Mouse (Mus musculus): ENCODE measurements around the gene Agpat4. TPM values are rescaled to one million over a fixed set of nuclear protein-coding genes. Genes with fewer than 3 reads are reported as not detected.

The Agpat4 gene
- total RNA-seq, 1 experiment, result 45.7 TPM

DNA sequence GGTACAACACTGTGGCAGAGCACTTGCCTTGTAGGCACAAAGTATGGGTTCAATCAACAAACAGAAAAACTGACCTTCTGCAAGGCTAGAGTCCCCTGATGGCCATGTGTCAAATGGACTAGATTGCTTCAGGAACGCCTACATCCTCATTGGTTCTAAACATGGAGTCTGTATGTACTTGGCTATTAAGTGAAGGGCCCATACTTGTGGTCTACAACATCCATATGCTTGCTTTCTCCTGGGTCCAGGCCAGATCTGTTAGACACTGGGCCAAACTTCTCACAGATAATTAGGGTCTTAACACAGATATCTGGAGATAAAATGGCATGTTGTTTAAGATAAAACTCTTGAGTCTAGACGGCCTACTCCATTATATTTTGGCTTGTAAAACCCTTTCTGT lies 61.3 kb downstream of the Agpat4 start:
- peaks cover 7% of the 10 kb centered on the region for H3K36me3 ChIP-seq (ENCODE audit: control insufficient read depth, insufficient read depth, low read length, poor library complexity, severe bottlenecking)
- H3K4me1 ChIP-seq (ENCODE audit: control insufficient read depth in 2 of 2, insufficient read depth in 2 of 2, low read length in 2 of 2, poor library complexity in 1 of 2), result peaks cover 11 to 12% of the 10 kb centered on the region in 2 experiments; a peak in 2 of 4 replicates
- no peak overlapping the region for H3K4me3 ChIP-seq (ENCODE audit: insufficient read depth in 1 of 2, low read depth in 1 of 2, low read length in 2 of 2, poor library complexity in 1 of 2, severe bottlenecking in 1 of 2)
- H3K9me3 ChIP-seq (ENCODE audit: control insufficient read depth, insufficient read depth, low read depth, low read length), result no peaks in the 10 kb centered on the region
- H3K27ac ChIP-seq (ENCODE audit: insufficient read depth, low read depth, low read length, poor library complexity, severe bottlenecking), result no peak overlapping the region
- TF ChIP-seq MAFK (IDR thresholded peaks at IDR 0.05; ENCODE audit: insufficient read depth, low read depth, low read length), result no peak
- no peak for TF ChIP-seq ZNF384 (IDR thresholded peaks at IDR 0.05; ENCODE audit: low read depth, low read length)
- TF ChIP-seq HCFC1 (IDR thresholded peaks at IDR 0.05; ENCODE audit: borderline replicate concordance, insufficient read depth, low read length), result no peak
- TF ChIP-seq CHD2 (IDR thresholded peaks at IDR 0.05; ENCODE audit: low read depth, low read length), result no peak
- TF ChIP-seq ZC3H11A (IDR thresholded peaks at IDR 0.05; ENCODE audit: borderline replicate concordance, low read depth, low read length), result no peak
- no peak overlapping the region for H3K9ac ChIP-seq (ENCODE audit: insufficient read depth, low read depth, low read length, poor library complexity, severe bottlenecking)
- in situ Hi-C loops (cut with MboI; ENCODE audit: low sequenced_read_pairs in 2 of 2, unreplicated experiment in 2 of 2), result no loop called here
- DNase-seq (ENCODE audit: low read depth, low spot score), result no peak

DNA sequence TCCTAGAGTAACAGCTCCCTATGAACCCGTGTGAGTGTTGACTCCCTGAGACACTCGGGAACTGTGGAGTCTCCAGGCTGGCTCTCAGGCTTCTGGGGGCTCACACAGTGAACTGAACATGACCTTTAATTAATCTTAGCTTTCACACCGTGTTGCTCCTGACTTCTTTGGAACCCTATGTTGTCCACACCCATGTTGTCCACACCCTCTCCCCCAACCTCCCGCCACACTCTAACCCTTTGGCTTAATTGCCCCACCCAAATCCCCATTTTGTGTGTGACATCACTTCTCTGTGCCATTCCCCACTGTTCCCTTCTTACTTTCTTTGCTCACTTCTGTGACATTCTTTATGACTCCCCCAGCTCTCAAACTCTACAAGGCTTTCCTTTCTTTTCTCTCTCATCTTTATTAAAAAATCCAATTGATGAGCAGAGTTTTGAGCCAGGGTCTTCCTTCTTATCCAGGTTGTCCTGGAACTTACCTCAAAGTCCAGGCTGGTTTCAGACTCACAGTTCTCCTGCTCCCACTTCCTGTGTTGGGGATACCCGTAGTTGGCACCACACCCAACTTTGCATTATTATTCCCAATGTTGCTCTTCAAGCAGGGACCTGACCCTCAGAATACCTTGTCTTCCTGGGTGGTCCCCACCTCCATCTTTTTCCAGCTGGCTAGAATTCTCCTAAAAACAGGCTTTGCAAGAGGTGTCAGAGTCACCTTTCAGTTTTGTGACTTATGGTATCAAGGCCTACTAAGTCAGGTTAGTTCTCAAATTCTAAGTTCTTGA lies 64.4 kb downstream of the Agpat4 start:
- H3K27ac ChIP-seq (ENCODE audit: insufficient read depth, low read depth, low read length, poor library complexity, severe bottlenecking), result peak overlapping the region; percentile 80
- DNase-seq (ENCODE audit: low read depth, low spot score), result no peak

DNA sequence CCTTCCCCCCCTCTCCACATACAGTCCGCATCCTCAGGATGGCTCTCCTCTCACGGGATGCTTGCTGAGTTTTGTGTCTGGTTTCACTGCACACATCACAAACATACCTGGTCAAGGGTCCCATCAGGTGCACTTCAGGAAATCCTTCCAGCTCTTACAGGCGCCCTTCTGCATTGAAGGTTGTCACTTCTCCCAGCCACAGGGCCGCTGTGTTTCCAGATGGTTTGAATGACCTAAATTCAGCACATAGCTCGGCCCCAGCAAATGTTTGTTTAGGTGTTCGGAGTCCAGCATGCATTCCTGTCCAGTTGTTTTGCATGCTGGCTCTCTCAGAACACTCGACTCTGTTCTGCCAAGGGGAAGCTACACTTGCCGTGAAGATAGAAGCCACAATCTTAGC lies 65.8 kb downstream of the Agpat4 start:
- Histone ChIP-seq H3K9me3 (ENCODE audit: control insufficient read depth, insufficient read depth, low read depth, low read length) (no peaks in the 10 kb centered on the region), H3K36me3 (ENCODE audit: control insufficient read depth, insufficient read depth, low read length, poor library complexity, severe bottlenecking) (peaks cover 3% of the 10 kb centered on the region), H3K27ac (ENCODE audit: insufficient read depth, low read depth, low read length, poor library complexity, severe bottlenecking) (0 out of 2 replicates have a peak overlapping the region, but pooled peaks have one; percentile 28), H3K4me1 (ENCODE audit: control insufficient read depth in 2 of 2, insufficient read depth in 2 of 2, low read length in 2 of 2, poor library complexity in 1 of 2) (peaks cover 11 to 14% of the 10 kb centered on the region in 2 experiments; a peak in 2 of 4 replicates), H3K4me3 (ENCODE audit: insufficient read depth in 1 of 2, low read depth in 1 of 2, low read length in 2 of 2, poor library complexity in 1 of 2, severe bottlenecking in 1 of 2) (no peak overlapping the region), H3K9ac (ENCODE audit: insufficient read depth, low read depth, low read length, poor library complexity, severe bottlenecking) (no peak overlapping the region)
- TF ChIP-seq MAFK (IDR thresholded peaks at IDR 0.05; ENCODE audit: insufficient read depth, low read depth, low read length), result no peak
- no peak for TF ChIP-seq ZNF384 (IDR thresholded peaks at IDR 0.05; ENCODE audit: low read depth, low read length)
- no peak for TF ChIP-seq ZC3H11A (IDR thresholded peaks at IDR 0.05; ENCODE audit: borderline replicate concordance, low read depth, low read length)
- TF ChIP-seq CHD2 (IDR thresholded peaks at IDR 0.05; ENCODE audit: low read depth, low read length), result no peak
- no peak for DNase-seq (ENCODE audit: low read depth, low spot score)
- in situ Hi-C loops (cut with MboI; ENCODE audit: low sequenced_read_pairs in 2 of 2, unreplicated experiment in 2 of 2), result no loop called here

More for the DNA sequence above, 64.4 kb downstream of the Agpat4 start:
- no peak overlapping the region for H3K9ac ChIP-seq (ENCODE audit: insufficient read depth, low read depth, low read length, poor library complexity, severe bottlenecking)
- no peak overlapping the region for H3K4me3 ChIP-seq (ENCODE audit: insufficient read depth in 1 of 2, low read depth in 1 of 2, low read length in 2 of 2, poor library complexity in 1 of 2, severe bottlenecking in 1 of 2)
- in situ Hi-C loops (cut with MboI; ENCODE audit: low sequenced_read_pairs in 2 of 2, unreplicated experiment in 2 of 2), result no loop called here
- no peaks in the 10 kb centered on the region for H3K9me3 ChIP-seq (ENCODE audit: control insufficient read depth, insufficient read depth, low read depth, low read length)
- H3K4me1 ChIP-seq (ENCODE audit: control insufficient read depth in 2 of 2, insufficient read depth in 2 of 2, low read length in 2 of 2, poor library complexity in 1 of 2), result peaks cover 11 to 14% of the 10 kb centered on the region in 2 experiments; a peak in 2 of 4 replicates
- peaks cover 7% of the 10 kb centered on the region for H3K36me3 ChIP-seq (ENCODE audit: control insufficient read depth, insufficient read depth, low read length, poor library complexity, severe bottlenecking)
- TF ChIP-seq ZC3H11A (IDR thresholded peaks at IDR 0.05; ENCODE audit: borderline replicate concordance, low read depth, low read length) (no peak), HCFC1 (IDR thresholded peaks at IDR 0.05; ENCODE audit: borderline replicate concordance, insufficient read depth, low read length) (no peak), MAFK (IDR thresholded peaks at IDR 0.05; ENCODE audit: insufficient read depth, low read depth, low read length) (no peak), ZNF384 (IDR thresholded peaks at IDR 0.05; ENCODE audit: low read depth, low read length) (no peak), CHD2 (IDR thresholded peaks at IDR 0.05; ENCODE audit: low read depth, low read length) (no peak)

DNA sequence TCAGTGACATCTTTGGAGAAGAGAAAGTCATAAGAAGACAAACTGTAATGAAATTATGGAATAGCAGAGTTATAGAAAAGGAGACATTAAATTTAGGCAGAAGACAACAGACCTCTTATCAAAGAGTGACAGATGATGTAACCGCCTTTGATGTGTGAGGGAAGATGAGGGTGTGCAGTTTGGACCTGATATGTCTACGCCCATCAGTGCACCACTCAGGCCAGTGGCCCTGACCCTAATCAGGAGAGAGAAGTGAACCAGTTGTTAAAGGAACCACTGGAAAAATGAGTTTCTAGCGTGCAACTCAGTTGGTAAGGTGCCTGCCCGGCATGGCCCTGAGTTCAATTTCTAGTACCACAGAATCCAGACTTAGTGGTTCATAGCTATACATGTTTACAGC lies 67.4 kb downstream of the Agpat4 start:
- Histone ChIP-seq H3K36me3 (ENCODE audit: control insufficient read depth, insufficient read depth, low read length, poor library complexity, severe bottlenecking) (no peaks in the 10 kb centered on the region; the same call in 1 of the 2 replicates), H3K9ac (ENCODE audit: insufficient read depth, low read depth, low read length, poor library complexity, severe bottlenecking) (no peak overlapping the region), H3K9me3 (ENCODE audit: control insufficient read depth, insufficient read depth, low read depth, low read length) (no peaks in the 10 kb centered on the region), H3K4me1 (ENCODE audit: control insufficient read depth in 2 of 2, insufficient read depth in 2 of 2, low read length in 2 of 2, poor library complexity in 1 of 2) (peaks cover 11 to 15% of the 10 kb centered on the region in 2 experiments; a peak in 3 of 4 replicates), H3K4me3 (ENCODE audit: insufficient read depth in 1 of 2, low read depth in 1 of 2, low read length in 2 of 2, poor library complexity in 1 of 2, severe bottlenecking in 1 of 2) (no peak overlapping the region), H3K27ac (ENCODE audit: insufficient read depth, low read depth, low read length, poor library complexity, severe bottlenecking) (no peak overlapping the region)
- DNase-seq (ENCODE audit: low read depth, low spot score), result no peak
- TF ChIP-seq ZC3H11A (IDR thresholded peaks at IDR 0.05; ENCODE audit: borderline replicate concordance, low read depth, low read length), result no peak
- TF ChIP-seq HCFC1 (IDR thresholded peaks at IDR 0.05; ENCODE audit: borderline replicate concordance, insufficient read depth, low read length), result no peak
- TF ChIP-seq MAFK (IDR thresholded peaks at IDR 0.05; ENCODE audit: insufficient read depth, low read depth, low read length), result no peak
- no peak for TF ChIP-seq ZNF384 (IDR thresholded peaks at IDR 0.05; ENCODE audit: low read depth, low read length)
- no peak for TF ChIP-seq CHD2 (IDR thresholded peaks at IDR 0.05; ENCODE audit: low read depth, low read length)
- in situ Hi-C loops (cut with MboI; ENCODE audit: low sequenced_read_pairs in 2 of 2, unreplicated experiment in 2 of 2), result no loop called here

Data from ES-E14 (cell line).